In the genomic region with DNA sequence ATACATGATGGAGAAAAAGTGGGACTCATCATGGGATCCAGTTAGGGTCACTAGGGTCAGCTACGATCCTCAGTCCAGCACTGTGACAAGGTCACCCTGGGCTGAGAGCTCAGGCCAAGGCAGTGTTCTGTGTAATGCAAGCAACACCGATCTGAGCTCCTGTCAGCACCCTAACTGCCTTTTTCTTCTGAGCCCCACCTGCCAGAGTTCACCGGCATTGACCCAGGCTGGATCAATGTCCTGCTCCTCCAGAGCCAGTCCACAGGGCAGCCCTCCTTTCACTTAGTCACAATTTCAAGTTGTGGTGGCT, we compare ENCODE assay signal across 9 mouse cellular contexts. TPM values are rescaled to one million over a fixed set of nuclear protein-coding genes. Genes with fewer than 3 reads are reported as not detected.
DNase-seq lines count a peak whose midpoint lies in the region; ATAC-seq lines count a peak whose summit lies in the region.
"Had no signal": no experiment of that assay in that cellular context is flagged by ENCODE, and none has a peak within 500 bp of the region (broad histone marks: within the 10 kb centered on the region; RNA-seq: fewer than 3 reads in every experiment).

No protein-coding gene starts in this region.

- WGBS in embryonic facial prominence, embryonic 12.5 days = 79% methylated on average over 3 of the region's 3 CpGs
- 78% methylated on average over 3 of the region's 3 CpGs for WGBS in hindbrain, embryonic 10.5 days
- WGBS in midbrain, embryonic 11.5 days = 90% methylated on average over 3 of the region's 3 CpGs

- 0 out of 2 replicates have a peak overlapping the region, but pooled peaks have one; percentile 65 for H3K4me2 ChIP-seq in embryonic facial prominence, embryonic 12.5 days (replicated peaks)
- H3K4me2 ChIP-seq in midbrain, embryonic 11.5 days = peak overlapping the region; percentile 84

- peaks cover 13% of the 10 kb centered on the region for H3K36me3 ChIP-seq in embryonic facial prominence, embryonic 12.5 days
- peaks cover 16% of the 10 kb centered on the region for H3K36me3 ChIP-seq in hindbrain, embryonic 10.5 days
- no peaks in the 10 kb centered on the region for H3K36me3 ChIP-seq in midbrain, embryonic 11.5 days (ENCODE audit: control insufficient read depth, insufficient read depth, low read length)

- DNase-seq in heart, adult 18-20 months = peak; percentile 62 to 71
- DNase-seq in heart, adult 8-10 months (ENCODE audit: low spot score) = no peak
- no peak for DNase-seq in hindbrain, embryonic 10.5 days (ENCODE audit: low spot score)
- no peak for DNase-seq in midbrain, embryonic 11.5 days (ENCODE audit: low spot score, missing footprints)
- no peak for DNase-seq in spleen, postnatal 36 days (ENCODE audit: low spot score in 2 of 2)
- DNase-seq in left cerebral cortex, postnatal 25 days (ENCODE audit: low spot score in 2 of 2) = no peak
- DNase-seq in adrenal gland, adult 2 months = no peak

- peak overlapping the region; percentile 55; the same call in 1 of the 2 replicates for H3K27ac ChIP-seq in embryonic facial prominence, embryonic 12.5 days
- peak overlapping the region; percentile 96 for H3K27ac ChIP-seq in hindbrain, embryonic 10.5 days
- no peak overlapping the region for H3K27ac ChIP-seq in midbrain, embryonic 11.5 days (ENCODE audit: low read depth, low read length)

- no peak overlapping the region for H3K9ac ChIP-seq in embryonic facial prominence, embryonic 12.5 days
- H3K9ac ChIP-seq in midbrain, embryonic 11.5 days (ENCODE audit: low read length) = no peak overlapping the region

- no peaks in the 10 kb centered on the region for H3K27me3 ChIP-seq in embryonic facial prominence, embryonic 12.5 days
- no peaks in the 10 kb centered on the region for H3K27me3 ChIP-seq in hindbrain, embryonic 10.5 days (ENCODE audit: insufficient read depth, poor library complexity, severe bottlenecking)
- no peaks in the 10 kb centered on the region for H3K27me3 ChIP-seq in midbrain, embryonic 11.5 days (ENCODE audit: control insufficient read depth, insufficient read depth, low read length)

- peak overlapping the region; percentile 57; the same call in 1 of the 2 replicates for H3K4me3 ChIP-seq in embryonic facial prominence, embryonic 12.5 days
- H3K4me3 ChIP-seq in hindbrain, embryonic 10.5 days = peak overlapping the region; percentile 87
- H3K4me3 ChIP-seq in midbrain, embryonic 11.5 days (ENCODE audit: low read depth, low read length) = no peak overlapping the region

- H3K4me1 ChIP-seq in embryonic facial prominence, embryonic 12.5 days = peaks cover 36% of the 10 kb centered on the region
- peaks cover 90% of the 10 kb centered on the region for H3K4me1 ChIP-seq in hindbrain, embryonic 10.5 days (replicated peaks)
- peaks cover 47% of the 10 kb centered on the region for H3K4me1 ChIP-seq in midbrain, embryonic 11.5 days (ENCODE audit: control insufficient read depth, insufficient read depth, low read length)

- intact Hi-C loops in left cerebral cortex, postnatal 25 days (cut with DNase I) = no loop called here

- no peak for ATAC-seq in embryonic facial prominence, embryonic 12.5 days (ENCODE audit: insufficient number of reproducible peaks, insufficient read depth, low FRiP score, low TSS enrichment)
- no peak for ATAC-seq in midbrain, embryonic 11.5 days (ENCODE audit: low FRiP score)

- no peaks in the 10 kb centered on the region for H3K9me3 ChIP-seq in embryonic facial prominence, embryonic 12.5 days
- H3K9me3 ChIP-seq in hindbrain, embryonic 10.5 days = no peaks in the 10 kb centered on the region
- H3K9me3 ChIP-seq in midbrain, embryonic 11.5 days (ENCODE audit: control insufficient read depth, low read length) = no peaks in the 10 kb centered on the region

RNA-seq across cellular contexts. Expression of a gene that starts 13.2 kb away (rescaled TPM):
- total RNA-seq in heart, adult 18-20 months (2021) = 100 to 1,000 TPM; 109 to 125 TPM
- total RNA-seq in heart, adult 8-10 months (2022) = 100 to 1,000 TPM; 108 to 146 (median 128) TPM
- polyA plus RNA-seq in embryonic facial prominence, embryonic 12.5 days (2016; fragmentation: Nextera tagmentation; extraction: Ambion mirVana) = 57.1 and 60.7 TPM in 2 replicates
- 45.4 and 49.5 TPM in 2 replicates for polyA plus RNA-seq in hindbrain, embryonic 10.5 days (2016; fragmentation: Nextera tagmentation; extraction: Ambion mirVana)
- polyA plus RNA-seq in midbrain, embryonic 11.5 days (2014; fragmentation: Nextera tagmentation; extraction: Ambion mirVana) = 28.8 and 32.8 TPM in 2 replicates
- total RNA-seq in left cerebral cortex, postnatal 25 days (2021) = 10 to 100 TPM; 54.9 to 70.7 TPM
- 10 to 100 TPM; 24.9 to 54.1 TPM for total RNA-seq in adrenal gland, adult 2 months (2021)
- 59.7 and 90.9 TPM in 2 replicates for polyA plus RNA-seq in adrenal gland, adult 2 months (2012; rRNA removed)

RNA-seq across cellular contexts. Expression of a gene that starts 45.8 kb away (rescaled TPM):
- 10 to 100 TPM; 82.7 to 82.8 TPM for total RNA-seq in heart, adult 18-20 months (2021)
- 10 to 100 TPM; 79.7 to 89.3 (median 80.9) TPM for total RNA-seq in heart, adult 8-10 months (2022)
- 193 and 197 TPM in 2 replicates for polyA plus RNA-seq in embryonic facial prominence, embryonic 12.5 days (2016; fragmentation: Nextera tagmentation; extraction: Ambion mirVana)
- 154 and 170 TPM in 2 replicates for polyA plus RNA-seq in hindbrain, embryonic 10.5 days (2016; fragmentation: Nextera tagmentation; extraction: Ambion mirVana)
- polyA plus RNA-seq in midbrain, embryonic 11.5 days (2014; fragmentation: Nextera tagmentation; extraction: Ambion mirVana) = 191 and 213 TPM in 2 replicates
- total RNA-seq in left cerebral cortex, postnatal 25 days (2021) = 100 to 1,000 TPM in 1 of 2 experiments, 10 to 100 TPM in 1; 98.0 to 103 TPM
- total RNA-seq in adrenal gland, adult 2 months (2021) = 100 to 1,000 TPM; 145 to 172 TPM
- 17.1 and 23.2 TPM in 2 replicates for polyA plus RNA-seq in adrenal gland, adult 2 months (2012; rRNA removed)

RNA-seq across cellular contexts. Expression of a gene that starts 45.9 kb away (rescaled TPM):
- total RNA-seq in heart, adult 18-20 months (2021) = 10 to 100 TPM; 18.1 to 29.7 TPM
- total RNA-seq in heart, adult 8-10 months (2022) = 10 to 100 TPM; 19.1 to 35.6 (median 22.8) TPM
- polyA plus RNA-seq in embryonic facial prominence, embryonic 12.5 days (2016; fragmentation: Nextera tagmentation; extraction: Ambion mirVana) = 151 and 153 TPM in 2 replicates
- 124 and 152 TPM in 2 replicates for polyA plus RNA-seq in hindbrain, embryonic 10.5 days (2016; fragmentation: Nextera tagmentation; extraction: Ambion mirVana)
- polyA plus RNA-seq in midbrain, embryonic 11.5 days (2014; fragmentation: Nextera tagmentation; extraction: Ambion mirVana) = 141 and 149 TPM in 2 replicates
- 10 to 100 TPM; 68.8 to 83.5 TPM for total RNA-seq in left cerebral cortex, postnatal 25 days (2021)
- total RNA-seq in adrenal gland, adult 2 months (2021) = 100 to 1,000 TPM in 1 of 2 experiments, 10 to 100 TPM in 1; 73.0 to 102 TPM
- polyA plus RNA-seq in adrenal gland, adult 2 months (2012; rRNA removed) = 20.7 and 22.2 TPM in 2 replicates

RNA-seq across cellular contexts. Expression of a gene that starts 48.8 kb away (rescaled TPM):
- not detected for total RNA-seq in heart, adult 18-20 months (2021)
- total RNA-seq in heart, adult 8-10 months (2022) = not detected
- polyA plus RNA-seq in embryonic facial prominence, embryonic 12.5 days (2016; fragmentation: Nextera tagmentation; extraction: Ambion mirVana) = not detected in 2 replicates
- not detected in 2 replicates for polyA plus RNA-seq in hindbrain, embryonic 10.5 days (2016; fragmentation: Nextera tagmentation; extraction: Ambion mirVana)
- not detected in 2 replicates for polyA plus RNA-seq in midbrain, embryonic 11.5 days (2014; fragmentation: Nextera tagmentation; extraction: Ambion mirVana)
- total RNA-seq in left cerebral cortex, postnatal 25 days (2021) = under 1 TPM; 0.25 to 0.34 TPM
- not detected for total RNA-seq in adrenal gland, adult 2 months (2021)
- polyA plus RNA-seq in adrenal gland, adult 2 months (2012; rRNA removed) = not detected in 2 replicates
- polyA plus RNA-seq: C2C12 had no signal

Comparison
In these comparisons a context has a peak if more than half of its experiments do, and no peak if none do; other contexts are left out.
1. DNase-seq: peak in heart, adult 18-20 months (2 of 2); none in heart, adult 8-10 months (single experiment), hindbrain, embryonic 10.5 days (single experiment), midbrain, embryonic 11.5 days (single experiment), spleen, postnatal 36 days (0 of 2), left cerebral cortex, postnatal 25 days (0 of 2) and adrenal gland, adult 2 months (single experiment).